Mouse (Mus musculus) heart, adult 9 months (tissue): ENCODE measurements around the gene Bcl2a1d.
"Not testable (repeated sequence)": the region's sequence is repeated elsewhere in the genome, so short reads cannot be mapped to it uniquely, and the experiment has no call there.

Experiments
- DNase-seq, 2 experiments: peaks; one replicate each; pipeline ENCODE4 v3.0.0; 2022; ENCODE audit warnings: low spot score in 2 of 2

Bcl2a1d gene

DNA sequence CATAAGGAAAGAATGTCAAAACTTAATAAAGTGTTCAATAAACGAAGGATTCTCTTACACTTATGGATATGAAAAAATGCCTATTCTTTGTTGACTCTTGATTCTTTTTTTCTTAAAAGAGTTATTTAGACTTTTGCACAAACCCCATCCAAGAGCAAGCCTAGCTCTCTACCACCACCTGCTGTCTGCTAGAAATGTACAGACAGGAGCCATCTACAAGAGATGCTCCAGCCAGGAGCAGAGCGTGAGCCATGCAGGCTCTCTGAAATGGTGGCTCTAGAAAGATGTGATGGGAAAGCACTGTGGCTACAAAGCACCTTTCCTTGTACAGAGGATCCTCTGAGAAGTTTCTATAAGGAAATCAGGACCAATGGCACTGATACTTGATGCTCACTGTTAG is 33.0 kb downstream of the Bcl2a1d start:
- not testable (repeated sequence) for DNase-seq

DNA sequence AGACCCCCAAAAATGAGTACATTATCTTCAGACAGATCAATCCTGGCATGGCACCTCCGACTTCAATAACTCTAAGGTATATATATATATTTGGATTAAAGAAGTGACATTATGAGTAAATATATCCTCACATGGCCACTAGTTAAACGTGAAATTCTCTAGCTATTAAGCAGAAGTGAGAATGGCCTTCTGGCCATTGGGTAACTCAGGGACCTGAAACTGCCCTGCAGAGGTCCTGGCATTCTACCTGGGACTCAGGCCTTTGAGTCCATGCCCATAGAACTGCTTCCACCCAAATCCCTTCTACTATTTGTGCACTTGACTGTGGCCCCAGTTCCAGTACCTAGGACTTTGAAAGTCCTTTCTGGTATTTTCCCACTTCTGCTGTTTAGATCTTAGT is 40.4 kb downstream of the Bcl2a1d start:
- DNase-seq: not testable (repeated sequence)

DNA sequence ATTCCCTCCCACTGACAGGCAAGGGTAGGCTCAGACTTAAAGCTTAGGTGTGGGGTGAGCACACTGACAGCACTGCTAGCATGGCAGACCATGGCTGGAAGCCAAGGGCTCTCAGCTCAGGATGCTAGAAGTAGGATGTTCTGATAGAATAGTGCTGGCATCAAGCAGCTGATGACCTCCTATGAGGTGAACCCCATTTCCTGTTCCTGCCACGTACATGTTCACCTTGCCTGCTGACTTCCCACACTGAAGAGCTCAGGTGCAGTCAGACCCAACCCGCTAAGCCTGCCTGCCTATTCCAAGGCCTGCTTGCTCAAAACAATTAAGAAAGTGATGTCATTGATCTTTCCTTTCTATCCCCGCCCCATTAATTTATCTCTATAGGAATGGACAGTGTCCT is 42.3 kb downstream of the Bcl2a1d start:
- DNase-seq: not testable (repeated sequence)

DNA sequence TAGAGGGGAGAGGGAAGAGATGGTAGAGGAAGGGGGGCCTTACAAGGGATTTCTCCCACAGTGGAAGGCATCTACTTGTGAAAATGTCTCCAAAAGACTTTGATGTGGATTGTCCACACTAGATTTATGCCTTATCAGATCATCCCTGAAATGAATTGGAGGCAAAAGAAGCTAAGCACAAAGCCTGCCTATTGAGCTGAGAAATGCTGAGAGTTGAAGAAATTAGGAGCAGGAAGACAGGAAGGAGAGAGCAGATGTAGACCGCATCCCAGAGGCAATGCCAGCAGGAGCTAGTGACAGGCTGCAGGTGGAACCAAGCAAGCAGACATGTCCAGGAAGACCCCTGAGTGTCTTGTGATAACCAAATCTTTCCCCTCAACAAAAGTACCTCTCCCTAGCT is 45.0 kb downstream of the Bcl2a1d start:
- not testable (repeated sequence) for DNase-seq
